Mouse (Mus musculus): ENCODE measurements around the gene Nup210l. TPM values are rescaled to one million over a fixed set of nuclear protein-coding genes. Genes with fewer than 3 reads are reported as not detected.
"Not testable (repeated sequence)": the region's sequence is repeated elsewhere in the genome, so short reads cannot be mapped to it uniquely, and the experiment has no call there.

Nup210l gene
- polyA plus RNA-seq, 1 experiment: 0.47 TPM

- TF ChIP-seq FOSL1 (IDR thresholded peaks at IDR 0.05; ENCODE audit: insufficient read depth, low read length, poor library complexity, severe bottlenecking): no peak
- no peak for TF ChIP-seq MAX (IDR thresholded peaks at IDR 0.05)
- no peak for TF ChIP-seq CTCF (IDR thresholded peaks at IDR 0.05; ENCODE audit: control insufficient read depth, insufficient read depth, insufficient read length)
- TF ChIP-seq MYOD1 (IDR thresholded peaks at IDR 0.05; ENCODE audit: control insufficient read depth, insufficient read length, low read depth): no peak
- no peak for TF ChIP-seq CEBPB (IDR thresholded peaks at IDR 0.05; ENCODE audit: low read depth)
- no peak for TF ChIP-seq USF1 (IDR thresholded peaks at IDR 0.05; ENCODE audit: low read depth)
- TF ChIP-seq MYOG (IDR thresholded peaks at IDR 0.05; ENCODE audit: control insufficient read depth, extremely low read depth, insufficient read length): no peak
- Histone ChIP-seq H3K4me3 (ENCODE audit: insufficient read depth, poor library complexity, severe bottlenecking) (no peak overlapping the region), H3ac (ENCODE audit: control insufficient read depth, insufficient read length, low read depth) (no peak overlapping the region), H3K27me3 (ENCODE audit: control insufficient read depth, insufficient read depth, insufficient read length) (no peaks in the 10 kb centered on the region), H3K79me2 (ENCODE audit: control insufficient read depth, insufficient read depth) (no peaks in the 10 kb centered on the region), H3K36me3 (ENCODE audit: control insufficient read depth, insufficient read depth) (no peaks in the 10 kb centered on the region), H3K79me3 (ENCODE audit: low read depth) (no peaks in the 10 kb centered on the region)
Measured at GRCm38 (mm10) chr3:90114342-90114741, 10.4 kb downstream of the Nup210l start.

DNA sequence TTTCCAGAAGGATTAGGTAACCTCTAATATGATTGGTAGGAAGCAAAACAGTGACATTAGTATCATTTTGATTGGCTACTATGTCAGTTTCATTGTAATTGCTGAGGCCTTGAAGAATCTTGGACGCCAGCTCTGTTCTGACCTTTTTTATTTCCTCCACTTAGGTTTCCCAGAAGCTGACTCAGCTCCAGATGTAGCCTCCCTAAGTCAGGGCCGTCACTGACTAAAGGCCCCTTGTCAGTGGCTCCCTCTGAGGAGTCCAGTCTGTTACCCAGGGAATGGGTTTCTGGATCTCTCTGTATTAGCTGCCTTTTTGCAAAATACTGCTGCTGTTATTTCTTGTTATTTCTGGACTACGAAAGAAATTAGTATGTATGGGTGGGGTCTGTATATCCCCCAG, 11.6 kb downstream of the Nup210l start:
- no peaks in the 10 kb centered on the region for H3K79me2 ChIP-seq (ENCODE audit: control insufficient read depth, insufficient read depth)
- TF ChIP-seq MYOD1 (IDR thresholded peaks at IDR 0.05; ENCODE audit: control insufficient read depth, insufficient read length, low read depth): no peak
- no peak for TF ChIP-seq MAX (IDR thresholded peaks at IDR 0.05)
- TF ChIP-seq CEBPB (IDR thresholded peaks at IDR 0.05; ENCODE audit: low read depth): no peak
- no peak for TF ChIP-seq FOSL1 (IDR thresholded peaks at IDR 0.05; ENCODE audit: insufficient read depth, low read length, poor library complexity, severe bottlenecking)
- TF ChIP-seq USF1 (IDR thresholded peaks at IDR 0.05; ENCODE audit: low read depth): no peak
- TF ChIP-seq CTCF (IDR thresholded peaks at IDR 0.05; ENCODE audit: control insufficient read depth, insufficient read depth, insufficient read length): no peak
- TF ChIP-seq MYOG (IDR thresholded peaks at IDR 0.05; ENCODE audit: control insufficient read depth, extremely low read depth, insufficient read length): no peak
- H3K79me3 ChIP-seq (ENCODE audit: low read depth): no peaks in the 10 kb centered on the region
- H3ac ChIP-seq (ENCODE audit: control insufficient read depth, insufficient read length, low read depth): no peak overlapping the region
- no peak overlapping the region for H3K4me3 ChIP-seq (ENCODE audit: insufficient read depth, poor library complexity, severe bottlenecking)
- H3K36me3 ChIP-seq (ENCODE audit: control insufficient read depth, insufficient read depth): no peaks in the 10 kb centered on the region
- no peaks in the 10 kb centered on the region for H3K27me3 ChIP-seq (ENCODE audit: control insufficient read depth, insufficient read depth, insufficient read length)

GRCm38 (mm10) chr3:90118132-90118790, 14.3 kb downstream of the Nup210l start:
- H3K36me3 ChIP-seq (ENCODE audit: control insufficient read depth, insufficient read depth): no peaks in the 10 kb centered on the region
- H3K79me3 ChIP-seq (ENCODE audit: low read depth): no peaks in the 10 kb centered on the region
- no peak overlapping the region for H3ac ChIP-seq (ENCODE audit: control insufficient read depth, insufficient read length, low read depth)
- TF ChIP-seq FOSL1 (IDR thresholded peaks at IDR 0.05; ENCODE audit: insufficient read depth, low read length, poor library complexity, severe bottlenecking) (no peak), MAX (IDR thresholded peaks at IDR 0.05) (no peak), MYOG (IDR thresholded peaks at IDR 0.05; ENCODE audit: control insufficient read depth, extremely low read depth, insufficient read length) (no peak), CTCF (IDR thresholded peaks at IDR 0.05; ENCODE audit: control insufficient read depth, insufficient read depth, insufficient read length) (no peak), MYOD1 (IDR thresholded peaks at IDR 0.05; ENCODE audit: control insufficient read depth, insufficient read length, low read depth) (no peak), CEBPB (IDR thresholded peaks at IDR 0.05; ENCODE audit: low read depth) (no peak)
- no peaks in the 10 kb centered on the region for H3K27me3 ChIP-seq (ENCODE audit: control insufficient read depth, insufficient read depth, insufficient read length)
- no peak overlapping the region for H3K4me3 ChIP-seq (ENCODE audit: insufficient read depth, poor library complexity, severe bottlenecking)
- H3K79me2 ChIP-seq (ENCODE audit: control insufficient read depth, insufficient read depth): no peaks in the 10 kb centered on the region

DNA sequence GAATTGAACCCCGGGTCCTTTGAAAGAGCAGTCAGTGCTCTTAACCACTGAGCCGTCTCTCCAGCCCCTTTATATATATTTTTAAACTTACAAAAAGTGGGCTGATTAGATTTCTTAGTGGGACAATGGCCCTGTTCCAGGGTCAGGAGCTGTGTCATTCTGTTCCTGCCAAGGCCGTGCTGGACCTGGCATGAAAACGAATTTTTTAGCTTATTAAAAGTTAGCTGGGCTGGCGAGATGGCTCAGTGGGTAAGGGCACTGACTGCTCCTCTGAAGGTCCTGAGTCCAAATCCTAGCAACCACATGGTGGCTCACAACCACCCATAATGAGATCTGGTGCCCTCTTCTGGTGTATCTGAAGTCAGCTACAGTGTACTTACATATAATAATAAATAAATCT, 18.1 kb downstream of the Nup210l start:
- H3K79me2 ChIP-seq (ENCODE audit: control insufficient read depth, insufficient read depth); H3K27me3 ChIP-seq (ENCODE audit: control insufficient read depth, insufficient read depth, insufficient read length); H3K4me3 ChIP-seq (ENCODE audit: insufficient read depth, poor library complexity, severe bottlenecking); H3ac ChIP-seq (ENCODE audit: control insufficient read depth, insufficient read length, low read depth); H3K79me3 ChIP-seq (ENCODE audit: low read depth); H3K36me3 ChIP-seq (ENCODE audit: control insufficient read depth, insufficient read depth): not testable (repeated sequence)

DNA sequence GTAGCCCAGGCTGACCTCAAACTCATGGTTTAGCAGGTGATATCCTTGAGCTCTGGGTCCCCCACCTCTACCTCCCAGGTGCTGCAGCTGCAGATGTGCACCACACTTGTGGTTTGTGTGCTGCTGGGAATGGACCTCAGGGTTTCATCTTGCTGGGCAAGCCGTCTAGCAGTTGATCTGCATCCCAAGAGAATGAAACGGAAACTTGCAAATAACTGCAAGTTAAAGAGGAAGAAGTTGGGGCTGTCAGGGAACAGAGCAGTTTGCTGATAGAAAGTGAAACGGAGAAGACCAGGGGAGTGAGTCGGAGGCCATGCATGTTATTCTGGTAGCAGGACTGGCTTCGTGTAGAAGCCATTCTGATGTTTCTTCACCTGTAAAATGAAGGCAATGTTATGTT, 21.8 kb downstream of the Nup210l start:
- Histone ChIP-seq H3K4me3 (ENCODE audit: insufficient read depth, poor library complexity, severe bottlenecking) (no peak overlapping the region), H3K79me2 (ENCODE audit: control insufficient read depth, insufficient read depth) (no peaks in the 10 kb centered on the region), H3K36me3 (ENCODE audit: control insufficient read depth, insufficient read depth) (no peaks in the 10 kb centered on the region), H3K79me3 (ENCODE audit: low read depth) (no peaks in the 10 kb centered on the region), H3ac (ENCODE audit: control insufficient read depth, insufficient read length, low read depth) (no peak overlapping the region), H3K27me3 (ENCODE audit: control insufficient read depth, insufficient read depth, insufficient read length) (no peaks in the 10 kb centered on the region)
- no peak for TF ChIP-seq CTCF (IDR thresholded peaks at IDR 0.05; ENCODE audit: control insufficient read depth, insufficient read depth, insufficient read length)
- TF ChIP-seq MAX (IDR thresholded peaks at IDR 0.05): no peak
- no peak for TF ChIP-seq USF1 (IDR thresholded peaks at IDR 0.05; ENCODE audit: low read depth)
- TF ChIP-seq MYOD1 (IDR thresholded peaks at IDR 0.05; ENCODE audit: control insufficient read depth, insufficient read length, low read depth): no peak
- no peak for TF ChIP-seq CEBPB (IDR thresholded peaks at IDR 0.05; ENCODE audit: low read depth)

DNA sequence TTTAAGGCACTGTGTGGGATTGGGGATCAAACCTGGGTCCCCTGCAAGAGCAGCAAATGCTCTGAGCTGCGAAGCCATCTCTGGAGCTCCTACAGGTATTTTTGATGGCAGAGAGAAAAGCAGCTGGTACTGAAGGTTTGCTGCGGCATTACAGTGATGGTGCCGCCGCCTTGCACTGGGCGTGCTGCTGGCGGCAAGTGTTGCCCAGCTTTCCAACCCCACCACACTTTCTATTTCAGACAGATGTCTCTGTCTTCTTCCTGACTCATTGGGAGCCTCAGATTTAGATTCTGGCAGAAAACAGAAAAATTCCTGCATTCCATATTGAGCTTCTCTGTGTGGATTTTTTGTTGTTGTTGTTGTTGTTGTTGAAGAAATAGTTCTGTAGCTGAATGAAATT, 23.9 kb downstream of the Nup210l start:
- no peaks in the 10 kb centered on the region for H3K79me2 ChIP-seq (ENCODE audit: control insufficient read depth, insufficient read depth)
- TF ChIP-seq USF1 (IDR thresholded peaks at IDR 0.05; ENCODE audit: low read depth) (no peak), MYOG (IDR thresholded peaks at IDR 0.05; ENCODE audit: control insufficient read depth, extremely low read depth, insufficient read length) (no peak), CEBPB (IDR thresholded peaks at IDR 0.05; ENCODE audit: low read depth) (no peak), CTCF (IDR thresholded peaks at IDR 0.05; ENCODE audit: control insufficient read depth, insufficient read depth, insufficient read length) (no peak), MYOD1 (IDR thresholded peaks at IDR 0.05; ENCODE audit: control insufficient read depth, insufficient read length, low read depth) (no peak), FOSL1 (IDR thresholded peaks at IDR 0.05; ENCODE audit: insufficient read depth, low read length, poor library complexity, severe bottlenecking) (no peak), MAX (IDR thresholded peaks at IDR 0.05) (no peak)
- H3K27me3 ChIP-seq (ENCODE audit: control insufficient read depth, insufficient read depth, insufficient read length): no peaks in the 10 kb centered on the region
- no peaks in the 10 kb centered on the region for H3K36me3 ChIP-seq (ENCODE audit: control insufficient read depth, insufficient read depth)
- H3ac ChIP-seq (ENCODE audit: control insufficient read depth, insufficient read length, low read depth): no peak overlapping the region
- no peak overlapping the region for H3K4me3 ChIP-seq (ENCODE audit: insufficient read depth, poor library complexity, severe bottlenecking)
- no peaks in the 10 kb centered on the region for H3K79me3 ChIP-seq (ENCODE audit: low read depth)

Measured in C2C12 (cell line).